Mouse (Mus musculus): ENCODE measurements around the gene Wdr73. TPM values are rescaled to one million over a fixed set of nuclear protein-coding genes. Genes with fewer than 3 reads are reported as not detected.

The Wdr73 gene
- polyA plus RNA-seq, 1 experiment from 2014 or later = 19.9 TPM

DNA sequence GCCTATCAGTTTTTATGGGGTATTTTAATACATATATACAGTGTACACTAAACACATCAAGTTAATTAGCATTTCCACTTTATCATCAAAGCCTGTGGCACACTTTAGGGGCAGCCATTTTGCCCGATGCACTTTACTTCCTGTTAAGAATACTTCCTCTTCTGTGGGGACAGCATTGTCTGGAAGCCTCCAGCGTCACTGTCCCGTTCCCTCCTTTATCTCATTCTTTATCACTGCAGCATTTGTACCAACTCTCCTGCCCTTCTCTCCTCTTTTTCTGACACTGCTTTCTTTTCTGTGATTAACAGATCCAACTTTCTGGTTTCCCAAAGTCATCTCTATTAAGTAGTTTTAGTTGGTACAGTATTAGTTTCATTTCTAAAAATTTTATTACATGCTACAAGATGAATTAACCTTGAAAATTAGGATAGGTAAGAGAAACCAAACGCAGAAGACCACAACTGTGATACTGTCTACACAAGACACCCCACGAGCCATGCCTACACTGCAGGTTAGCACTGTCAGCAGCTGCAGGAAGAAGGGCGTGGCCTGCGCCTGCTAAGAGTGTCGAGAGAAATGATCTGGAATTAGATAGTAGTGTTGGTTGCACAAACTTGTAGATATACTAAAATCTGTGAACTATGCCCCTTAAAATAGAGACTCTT is 18.0 kb upstream of the Wdr73 start:
- peaks cover 47% of the 10 kb centered on the region for H3K36me3 ChIP-seq
- ATAC-seq (ENCODE audit: insufficient number of reproducible peaks, low FRiP score) = no peak
- no peaks in the 10 kb centered on the region for H3K9me3 ChIP-seq (replicated peaks)
- no peak overlapping the region for H3K4me2 ChIP-seq
- 62% methylated on average over 8 of the region's 8 CpGs for WGBS
- H3K9ac ChIP-seq = no peak overlapping the region
- no peak overlapping the region for H3K27ac ChIP-seq (ENCODE audit: poor library complexity, severe bottlenecking)
- H3K4me3 ChIP-seq = no peak overlapping the region
- 0 out of 2 replicates have a peak, but pooled peaks cover 5% of the 10 kb centered on the region for H3K4me1 ChIP-seq (replicated peaks)
- peaks cover 8% of the 10 kb centered on the region; the same call in 1 of the 2 replicates for H3K27me3 ChIP-seq (replicated peaks)

DNA sequence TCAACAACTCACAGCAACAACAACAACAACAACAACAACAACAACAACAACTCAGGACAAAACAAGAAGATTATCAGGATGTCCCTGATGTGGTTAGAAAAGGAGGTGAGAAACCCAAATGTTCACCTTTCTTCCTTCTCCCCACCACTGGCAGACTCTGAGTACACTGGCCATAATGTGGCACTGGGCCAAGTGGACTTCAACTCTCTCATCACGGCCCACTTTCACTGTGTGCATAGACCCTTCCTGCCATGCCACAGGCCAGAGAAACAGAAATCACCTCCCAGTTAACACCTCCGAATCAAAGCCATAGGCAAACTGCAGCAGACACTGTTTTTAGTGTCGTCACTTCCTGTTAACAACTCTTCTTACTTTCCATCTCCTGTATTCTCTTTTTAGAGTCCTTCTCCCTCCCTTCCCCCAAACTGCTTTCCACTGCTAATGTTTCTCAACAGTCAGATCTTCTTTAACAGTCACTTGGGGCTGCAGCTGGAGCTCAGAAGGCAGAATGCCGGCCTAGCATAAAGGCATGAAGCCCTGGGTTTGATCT is 16.9 kb upstream of the Wdr73 start:
- no peak for ATAC-seq (ENCODE audit: insufficient number of reproducible peaks, low FRiP score)
- Histone ChIP-seq H3K27me3 (replicated peaks) (peaks cover 8% of the 10 kb centered on the region; the same call in 1 of the 2 replicates), H3K4me3 (no peak overlapping the region), H3K36me3 (peaks cover 56% of the 10 kb centered on the region), H3K9me3 (replicated peaks) (no peaks in the 10 kb centered on the region), H3K4me1 (replicated peaks) (0 out of 2 replicates have a peak, but pooled peaks cover 3% of the 10 kb centered on the region), H3K27ac (ENCODE audit: poor library complexity, severe bottlenecking) (no peak overlapping the region), H3K9ac (no peak overlapping the region), H3K4me2 (no peak overlapping the region)
- WGBS = 65% methylated on average over 4 of the region's 4 CpGs

DNA sequence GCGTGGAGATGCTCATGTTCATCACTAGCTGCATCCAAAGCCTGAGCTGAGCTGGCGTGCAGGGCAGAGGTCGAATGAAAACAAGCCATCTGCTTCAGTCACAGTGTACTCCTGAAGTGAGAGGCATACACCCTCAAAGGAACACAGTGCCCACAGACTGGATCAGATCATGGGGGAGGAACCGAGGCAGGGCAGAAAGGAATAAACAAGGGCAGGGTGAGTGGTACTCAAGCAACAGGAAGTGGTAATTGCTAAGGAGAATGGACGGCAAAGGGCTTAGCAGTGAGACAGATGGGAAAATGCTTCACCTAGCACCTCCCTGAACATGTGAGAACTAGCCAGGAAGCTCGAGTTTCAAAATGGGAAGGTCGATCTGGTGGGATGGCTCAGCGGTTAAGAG is 11.4 kb upstream of the Wdr73 start:
- no peak overlapping the region for H3K9ac ChIP-seq
- H3K36me3 ChIP-seq = peaks cover 77% of the 10 kb centered on the region
- no peaks in the 10 kb centered on the region for H3K4me1 ChIP-seq (replicated peaks)
- no peak overlapping the region for H3K27ac ChIP-seq (ENCODE audit: poor library complexity, severe bottlenecking)
- no peaks in the 10 kb centered on the region for H3K27me3 ChIP-seq (replicated peaks)
- 85% methylated on average over 8 of the region's 8 CpGs for WGBS
- no peak for ATAC-seq (ENCODE audit: insufficient number of reproducible peaks, low FRiP score)
- H3K4me2 ChIP-seq = no peak overlapping the region
- no peaks in the 10 kb centered on the region for H3K9me3 ChIP-seq (replicated peaks)
- H3K4me3 ChIP-seq = no peak overlapping the region

DNA sequence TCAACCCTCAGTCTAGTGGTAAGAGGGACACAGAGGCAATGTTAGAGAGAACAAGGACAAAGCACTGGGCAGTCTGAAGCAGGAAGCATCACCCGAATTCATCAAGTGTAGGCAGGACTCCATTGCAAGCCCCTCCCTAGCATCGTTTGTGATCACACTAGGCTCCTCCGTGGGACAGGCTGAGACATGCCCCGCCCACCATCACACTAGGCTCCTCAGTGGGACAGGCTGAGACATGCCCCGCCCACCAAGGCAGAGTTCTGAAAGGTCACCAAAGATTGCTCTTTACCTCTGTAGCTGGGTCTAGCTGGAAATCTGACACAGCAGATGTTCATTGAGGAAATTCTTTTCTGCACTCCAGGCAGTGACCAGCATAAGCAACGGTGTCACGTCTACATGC is 10.0 kb upstream of the Wdr73 start:
- Histone ChIP-seq H3K9me3 (replicated peaks) (no peaks in the 10 kb centered on the region), H3K27me3 (replicated peaks) (no peaks in the 10 kb centered on the region), H3K4me1 (replicated peaks) (no peaks in the 10 kb centered on the region; the same call in 1 of the 2 replicates), H3K4me3 (no peak overlapping the region), H3K4me2 (no peak overlapping the region), H3K36me3 (peaks cover 73% of the 10 kb centered on the region), H3K9ac (no peak overlapping the region), H3K27ac (ENCODE audit: poor library complexity, severe bottlenecking) (no peak overlapping the region)
- no peak for ATAC-seq (ENCODE audit: insufficient number of reproducible peaks, low FRiP score)
- 81% methylated on average over 7 of the region's 7 CpGs for WGBS

DNA sequence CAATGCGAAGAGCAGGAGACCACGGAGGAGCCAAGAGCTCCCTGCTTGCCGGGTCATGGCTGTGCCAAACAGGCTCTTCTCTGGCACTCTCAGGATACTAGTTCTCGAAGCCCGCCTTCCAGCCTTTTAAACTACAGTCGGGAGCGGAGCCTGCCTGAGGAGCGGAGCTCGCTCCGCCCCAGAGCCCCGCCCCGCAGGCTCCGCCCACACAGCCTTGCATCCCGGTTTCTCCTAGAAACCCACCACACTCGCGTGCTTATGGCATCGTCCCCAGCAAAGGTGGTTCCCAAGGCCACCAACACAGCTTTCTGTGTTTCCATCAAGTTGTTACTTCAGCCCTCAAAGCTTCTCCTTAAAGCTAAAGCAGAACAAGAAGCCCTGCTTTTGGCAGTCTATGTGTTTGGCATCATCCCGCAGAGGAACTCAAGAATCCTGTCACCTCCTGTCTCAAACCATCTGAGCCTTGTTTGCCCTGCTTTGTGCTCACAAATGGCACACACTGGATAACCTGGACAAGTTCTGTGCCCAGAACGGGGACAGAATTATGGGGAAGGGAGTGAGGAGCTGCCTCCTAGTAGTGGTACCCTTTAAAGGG is 3.9 kb upstream of the Wdr73 start, which contains the start of gene Nmb:
Gene Nmb (minus strand): TSS at position 156 of the 595 bp plus-strand sequence.
- Histone ChIP-seq H3K4me2 (peak within 1 kb of the TSS; percentile 92), H3K36me3 (peaks cover 27% of the 10 kb centered on the region), H3K27ac (ENCODE audit: poor library complexity, severe bottlenecking) (no peak within 1 kb of the TSS), H3K27me3 (replicated peaks) (0 out of 2 replicates have a peak, but pooled peaks cover 6% of the 10 kb centered on the region), H3K4me3 (peak within 1 kb of the TSS; percentile 48), H3K9ac (peak within 1 kb of the TSS; percentile 68), H3K9me3 (replicated peaks) (no peaks in the 10 kb centered on the region), H3K4me1 (replicated peaks) (peaks cover 22% of the 10 kb centered on the region)
- 3% methylated on average over 19 of the region's 19 CpGs for WGBS
- ATAC-seq (ENCODE audit: insufficient number of reproducible peaks, low FRiP score) = peak; percentile 61; the same call in 1 of the 2 replicates

DNA sequence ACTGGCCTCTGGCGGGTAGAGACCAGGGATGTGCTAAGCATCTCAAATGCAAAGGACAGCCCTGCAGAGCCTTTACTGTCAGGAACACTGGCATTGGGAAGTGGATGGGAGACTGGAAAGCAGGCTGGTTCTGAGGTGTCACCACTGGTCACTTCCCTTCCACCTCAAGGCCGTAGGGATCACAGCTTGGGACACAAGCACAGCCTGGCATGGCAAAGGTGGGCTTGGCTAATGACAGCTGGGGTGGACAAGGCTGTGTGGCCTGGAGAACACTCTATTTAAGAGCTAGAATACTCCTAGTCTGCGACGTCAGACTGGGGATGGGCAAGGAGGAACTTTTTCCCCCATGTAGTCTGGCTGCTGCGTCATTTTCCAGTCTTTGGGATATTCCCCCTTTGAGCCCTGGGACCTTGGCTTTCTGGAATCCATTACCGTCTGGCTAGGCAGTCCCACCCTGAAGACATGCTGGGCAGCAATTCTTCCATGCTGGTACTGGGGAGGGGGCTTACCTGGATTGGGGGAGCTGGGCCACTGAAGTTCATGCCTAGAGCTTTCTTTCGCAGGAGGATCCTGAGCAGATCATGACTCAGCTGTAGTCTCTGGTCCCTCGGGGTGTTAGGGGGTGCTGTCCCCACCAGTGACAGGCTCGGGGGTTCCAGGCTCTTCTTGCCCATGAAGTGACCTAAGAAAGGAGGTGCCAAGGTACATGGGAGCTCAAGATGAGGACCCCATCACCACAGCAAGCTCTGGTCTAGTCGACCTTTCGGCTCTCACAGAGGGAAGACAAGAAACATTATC is 2.8 kb upstream of the Wdr73 start:
- H3K9me3 ChIP-seq (replicated peaks) = no peaks in the 10 kb centered on the region
- H3K36me3 ChIP-seq = peaks cover 19% of the 10 kb centered on the region
- ATAC-seq (ENCODE audit: insufficient number of reproducible peaks, low FRiP score) = no peak
- peak overlapping the region; percentile 92 for H3K4me2 ChIP-seq
- H3K27me3 ChIP-seq (replicated peaks) = 0 out of 2 replicates have a peak, but pooled peaks cover 6% of the 10 kb centered on the region
- H3K9ac ChIP-seq = no peak overlapping the region
- WGBS = 83% methylated on average over 11 of the region's 11 CpGs
- no peak overlapping the region for H3K27ac ChIP-seq (ENCODE audit: poor library complexity, severe bottlenecking)
- H3K4me1 ChIP-seq (replicated peaks) = peaks cover 23% of the 10 kb centered on the region
- no peak overlapping the region for H3K4me3 ChIP-seq

DNA sequence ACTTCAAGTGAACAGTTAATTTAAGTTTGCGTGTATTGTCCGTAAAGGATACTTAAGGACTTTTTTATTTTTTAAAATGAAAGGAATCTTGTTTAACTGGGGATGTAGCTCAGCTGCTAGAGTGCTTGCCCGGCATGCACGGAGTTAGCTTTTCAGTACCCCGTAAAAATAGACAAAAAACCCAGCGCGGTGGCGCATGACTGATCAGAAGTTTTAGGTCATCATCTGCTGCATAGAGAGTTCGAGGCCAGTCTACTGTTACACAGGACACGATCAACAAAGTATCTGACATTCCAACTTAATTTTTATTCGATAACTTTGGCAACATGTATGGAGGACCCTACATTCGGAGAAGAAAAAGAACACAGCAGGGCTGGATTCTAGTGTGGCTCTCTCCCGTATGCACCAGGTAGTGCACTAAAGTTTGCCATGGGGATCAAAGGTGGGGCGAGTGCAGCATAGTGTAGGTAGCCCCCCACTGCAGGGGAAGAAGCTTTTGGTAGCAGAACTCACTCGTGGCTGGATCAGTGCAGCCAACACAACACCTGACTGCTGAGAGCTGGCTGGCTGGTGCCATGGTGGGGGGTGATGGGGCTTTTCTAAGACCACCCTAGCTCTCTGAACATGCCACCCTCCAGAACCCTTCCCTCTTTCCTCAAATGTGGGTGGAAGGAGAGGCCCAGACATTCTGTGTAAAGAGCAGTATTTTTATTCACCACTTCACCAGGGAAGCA is 639 bp upstream of the Wdr73 start:
- Histone ChIP-seq H3K4me1 (replicated peaks) (peaks cover 23% of the 10 kb centered on the region), H3K27me3 (replicated peaks) (0 out of 2 replicates have a peak, but pooled peaks cover 6% of the 10 kb centered on the region), H3K27ac (ENCODE audit: poor library complexity, severe bottlenecking) (peak overlapping the region; percentile 64), H3K4me2 (peak overlapping the region; percentile 83), H3K9me3 (replicated peaks) (no peaks in the 10 kb centered on the region), H3K4me3 (peak overlapping the region; percentile 70), H3K36me3 (peaks cover 20% of the 10 kb centered on the region), H3K9ac (peak overlapping the region; percentile 73)
- ATAC-seq (ENCODE audit: insufficient number of reproducible peaks, low FRiP score) = no peak
- 31% methylated on average over 15 of the region's 15 CpGs for WGBS

DNA sequence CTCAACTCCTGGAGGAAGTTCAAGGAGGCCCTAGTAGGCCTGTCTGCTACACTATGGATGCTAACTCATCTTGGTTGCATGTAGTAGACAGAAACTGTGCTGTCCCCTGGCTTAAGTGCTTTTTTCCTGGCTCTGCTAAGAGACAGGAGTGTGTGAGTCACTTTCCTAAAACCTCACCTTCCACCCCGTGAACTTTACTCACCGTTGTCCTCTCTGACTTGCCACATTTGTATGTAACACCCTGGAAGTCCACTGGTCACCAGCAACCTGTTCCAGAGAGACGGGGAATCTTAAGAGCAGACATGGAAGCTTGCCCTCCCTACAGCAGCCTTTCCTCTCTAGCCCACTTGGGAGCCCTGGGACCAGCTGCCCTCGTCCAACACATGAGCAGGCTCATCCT is 3.3 kb downstream of the Wdr73 start:
- Histone ChIP-seq H3K9ac (no peak overlapping the region), H3K9me3 (replicated peaks) (no peaks in the 10 kb centered on the region), H3K27me3 (replicated peaks) (no peaks in the 10 kb centered on the region), H3K36me3 (peaks cover 46% of the 10 kb centered on the region), H3K27ac (ENCODE audit: poor library complexity, severe bottlenecking) (no peak overlapping the region), H3K4me1 (replicated peaks) (peaks cover 17% of the 10 kb centered on the region), H3K4me2 (no peak overlapping the region), H3K4me3 (no peak overlapping the region)
- ATAC-seq (ENCODE audit: insufficient number of reproducible peaks, low FRiP score) = no peak
- 91% methylated on average over 4 of the region's 4 CpGs for WGBS

DNA sequence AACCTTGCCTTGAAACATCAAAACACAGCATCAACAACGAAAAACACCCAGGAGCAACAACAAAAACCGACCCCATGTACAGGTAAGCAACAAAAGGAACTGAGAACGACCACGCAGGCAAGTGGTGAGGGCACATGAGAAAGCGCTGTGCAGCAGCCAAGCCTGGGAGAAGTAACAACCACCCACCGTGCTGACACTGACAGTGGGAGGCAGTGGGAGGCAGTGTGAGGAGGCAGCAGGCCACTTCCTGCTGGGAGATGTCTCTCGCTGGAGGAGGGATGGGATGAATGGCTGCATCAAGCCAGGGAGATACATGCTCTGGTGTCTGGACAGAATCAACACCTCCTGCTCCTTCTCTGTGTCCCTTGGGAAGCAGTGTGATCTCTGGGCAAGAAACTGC is 3.9 kb downstream of the Wdr73 start:
- peaks cover 17% of the 10 kb centered on the region for H3K4me1 ChIP-seq (replicated peaks)
- no peaks in the 10 kb centered on the region for H3K27me3 ChIP-seq (replicated peaks)
- H3K27ac ChIP-seq (ENCODE audit: poor library complexity, severe bottlenecking) = no peak overlapping the region
- H3K9ac ChIP-seq = no peak overlapping the region
- 81% methylated on average over 7 of the region's 7 CpGs for WGBS
- no peaks in the 10 kb centered on the region for H3K9me3 ChIP-seq (replicated peaks)
- H3K4me3 ChIP-seq = no peak overlapping the region
- no peak for ATAC-seq (ENCODE audit: insufficient number of reproducible peaks, low FRiP score)
- H3K36me3 ChIP-seq = peaks cover 52% of the 10 kb centered on the region
- no peak overlapping the region for H3K4me2 ChIP-seq

DNA sequence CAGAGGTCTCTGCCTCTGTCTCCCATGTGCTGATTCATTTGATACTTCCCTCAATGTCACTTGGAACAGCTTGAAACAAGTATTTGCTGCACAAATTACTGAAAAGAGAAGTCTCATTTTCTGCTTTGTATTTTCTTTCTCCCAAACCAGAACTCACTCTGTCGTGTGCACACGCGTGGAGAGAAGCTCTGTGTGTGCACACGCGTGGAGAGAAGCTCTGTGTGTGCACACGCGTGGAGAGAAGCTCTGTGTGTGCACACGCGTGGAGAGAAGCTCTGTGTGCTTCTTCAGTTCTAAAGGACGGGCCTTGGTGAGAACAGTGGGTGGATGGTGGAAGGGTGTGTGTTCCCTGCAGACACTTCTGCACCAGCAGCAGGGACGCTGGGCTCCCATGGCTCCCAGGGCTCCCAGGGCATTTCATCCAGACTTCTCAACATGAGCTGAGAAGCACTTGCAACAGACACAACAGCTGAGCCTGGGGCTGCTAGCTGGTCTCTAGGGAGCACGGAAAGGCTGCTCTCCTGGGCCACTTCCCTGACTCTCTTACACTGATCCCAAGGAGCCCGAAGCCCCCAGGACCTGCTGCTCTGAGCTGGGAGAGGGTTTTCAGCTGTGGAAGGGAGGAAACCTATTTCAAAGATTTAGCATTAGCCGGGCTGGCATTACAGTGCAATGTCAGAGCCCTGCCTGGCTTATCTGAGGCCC is 6.1 kb downstream of the Wdr73 start:
- no peak overlapping the region for H3K4me3 ChIP-seq
- peaks cover 4% of the 10 kb centered on the region; the same call in 1 of the 2 replicates for H3K4me1 ChIP-seq (replicated peaks)
- no peak overlapping the region for H3K9ac ChIP-seq
- no peaks in the 10 kb centered on the region for H3K9me3 ChIP-seq (replicated peaks)
- no peak for ATAC-seq (ENCODE audit: insufficient number of reproducible peaks, low FRiP score)
- WGBS = 92% methylated on average over 14 of the region's 14 CpGs
- H3K4me2 ChIP-seq = no peak overlapping the region
- H3K36me3 ChIP-seq = peaks cover 68% of the 10 kb centered on the region
- no peak overlapping the region for H3K27ac ChIP-seq (ENCODE audit: poor library complexity, severe bottlenecking)
- H3K27me3 ChIP-seq (replicated peaks) = no peaks in the 10 kb centered on the region

Measured in heart, embryonic 12.5 days (tissue).